Mouse (Mus musculus): Measurements from ENCODE around the gene Six5.

GRCm38 (mm10) chr7:19104486-19104885 lies 10.1 kb downstream of the Six5 start:
- TF ChIP-seq CTCF (IDR thresholded peaks at IDR 0.05; ENCODE audit: extremely low read depth, insufficient read depth, insufficient read length, insufficient replicate concordance) = no peak
- TF ChIP-seq POLR2A (IDR thresholded peaks at IDR 0.05; ENCODE audit: low read depth, low read length) = no peak

Measured in spleen, adult 2 months (tissue).